Mouse (Mus musculus) C2C12 (cell line): ENCODE results near the gene Dhx57.

Source experiments
- CTCF ChIP-seq: IDR thresholded peaks from one replicate; pipeline ENCODE4 v1.5.1; 2011; ENCODE audit not compliant: control insufficient read depth, insufficient read depth, insufficient read length
- USF1 ChIP-seq: IDR thresholded peaks from one replicate; pipeline ENCODE4 v1.6.1; 2011; ENCODE audit warnings: low read depth, mild to moderate bottlenecking, control low read depth, moderate library complexity

GRCm38 (mm10) chr17:80326431-80326830 lies 36.2 kb upstream of the Dhx57 start:
- TF ChIP-seq USF1 (no peak), CTCF (no peak)
